ENCODE assay signal across 23 mouse cellular contexts in genomic region chr13:49064257-49064656, GRCm38 (mm10).
"Had no signal": no experiment of that assay in that cellular context is flagged by ENCODE, and none has a peak within 500 bp of the region (broad histone marks: within the 10 kb centered on the region; RNA-seq: fewer than 3 reads in every experiment).

No protein-coding gene starts in this region.

- H3K9me3 ChIP-seq: heart, embryonic 13.5 days; heart, embryonic 15.5 days; hindbrain, embryonic 13.5 days; hindbrain, embryonic 15.5 days; limb, embryonic 13.5 days; limb, embryonic 15.5 days; liver, embryonic 12.5 days had no signal

- H3K4me2 ChIP-seq: heart, embryonic 11.5 days; heart, embryonic 13.5 days; heart, embryonic 15.5 days; hindbrain, embryonic 13.5 days; hindbrain, embryonic 15.5 days; limb, embryonic 13.5 days; limb, embryonic 15.5 days; liver, embryonic 12.5 days had no signal

- H3K4me3 ChIP-seq: gastrocnemius, adult 2 months; heart, adult 2 months; heart, embryonic 13.5 days; heart, embryonic 15.5 days; hindbrain, embryonic 13.5 days; hindbrain, embryonic 15.5 days; limb, embryonic 13.5 days; limb, embryonic 15.5 days; liver, embryonic 12.5 days had no signal

- H3K9ac ChIP-seq: heart, embryonic 13.5 days; heart, embryonic 15.5 days; hindbrain, embryonic 13.5 days; hindbrain, embryonic 15.5 days; limb, embryonic 13.5 days; limb, embryonic 15.5 days; liver, embryonic 12.5 days; liver, embryonic 14.5 days had no signal

- DNase-seq: gastrocnemius, adult 2 months; gastrocnemius, postnatal 10 days; gastrocnemius, postnatal 25 days; heart, adult 2 months; heart, postnatal 14 days; heart, postnatal 36 days; kidney, adult 11 months; kidney, adult 8-10 months; kidney, postnatal 14 days; kidney, postnatal 36 days; layer of hippocampus, postnatal 36 days; left cerebral cortex, postnatal 4 days had no signal

- H3K27me3 ChIP-seq: heart, embryonic 15.5 days; hindbrain, embryonic 13.5 days; hindbrain, embryonic 15.5 days; limb, embryonic 13.5 days; limb, embryonic 15.5 days; liver, embryonic 12.5 days had no signal

- H3K36me3 ChIP-seq: heart, embryonic 13.5 days; heart, embryonic 15.5 days; limb, embryonic 15.5 days; liver, embryonic 12.5 days had no signal

- H3K4me1 ChIP-seq: heart, embryonic 13.5 days; heart, embryonic 15.5 days; hindbrain, embryonic 13.5 days; hindbrain, embryonic 15.5 days; limb, embryonic 13.5 days; limb, embryonic 15.5 days; liver, embryonic 12.5 days had no signal

- ATAC-seq: hindbrain, postnatal 0 days; intestine, embryonic 16.5 days; liver, embryonic 12.5 days had no signal

- H3K27ac ChIP-seq: gastrocnemius, adult 2 months; heart, adult 2 months; heart, embryonic 13.5 days; heart, embryonic 15.5 days; hindbrain, embryonic 15.5 days; hindbrain, postnatal 0 days; limb, embryonic 13.5 days; limb, embryonic 15.5 days; liver, embryonic 12.5 days; liver, embryonic 14.5 days had no signal
